Mouse (Mus musculus): ENCODE results near the gene Shroom3.
A peak's percentile ranks its signal among the peaks of the same experiment; 100 is the strongest.

The Shroom3 gene

DNA sequence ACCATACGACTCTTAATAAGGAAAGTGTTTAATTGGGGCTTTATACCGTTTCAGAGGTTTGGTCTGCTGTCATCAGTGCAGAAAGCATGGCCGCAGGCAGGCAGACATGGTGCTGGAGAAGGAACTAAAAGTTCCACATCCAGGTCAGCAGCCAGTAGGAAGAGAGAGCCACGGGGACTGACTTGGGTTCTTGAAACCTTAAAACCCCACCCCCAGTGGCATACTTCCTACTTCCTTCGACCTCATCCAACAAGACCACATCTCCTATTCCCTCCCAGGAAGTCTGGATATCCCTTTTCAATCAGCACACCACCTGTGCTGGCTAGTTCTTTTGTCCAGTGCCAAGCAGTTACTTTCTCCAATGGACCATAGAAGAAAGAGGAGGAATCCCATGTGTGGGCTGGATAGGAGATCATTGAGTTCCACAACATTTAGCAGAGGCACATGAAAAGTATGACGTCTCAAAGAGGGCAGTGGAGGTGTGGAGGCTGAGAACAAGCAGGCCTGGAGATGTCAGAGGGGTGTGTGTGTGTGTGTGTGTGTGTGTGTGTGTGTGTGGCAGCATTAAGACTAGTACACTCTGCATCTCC lies 76.0 kb downstream of the Shroom3 start:
- DNase-seq, result no peak

DNA sequence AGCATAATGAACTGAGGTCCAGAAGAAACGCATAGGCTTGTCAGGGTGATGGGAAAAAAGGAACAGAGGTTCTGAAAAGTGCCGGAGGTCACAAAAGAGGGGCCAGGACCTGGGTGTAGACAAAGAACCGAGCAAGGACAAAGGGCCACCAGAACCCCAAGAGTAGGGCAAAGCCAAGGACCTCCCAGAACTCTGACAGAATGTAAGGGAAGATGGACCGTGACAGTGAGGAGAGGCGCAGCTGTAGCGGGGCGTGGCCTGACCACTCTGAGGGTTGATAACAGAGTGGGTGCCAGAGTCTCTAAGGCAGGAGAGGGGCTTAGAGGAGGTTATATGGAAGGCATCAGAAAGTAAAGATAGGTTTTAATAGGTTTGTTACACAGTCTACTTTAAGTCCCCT lies 77.3 kb downstream of the Shroom3 start:
- DNase-seq, result no peak

GRCm38 (mm10) chr5:92761615-92762353 lies 78.5 kb downstream of the Shroom3 start:
- DNase-seq, result no peak

DNA sequence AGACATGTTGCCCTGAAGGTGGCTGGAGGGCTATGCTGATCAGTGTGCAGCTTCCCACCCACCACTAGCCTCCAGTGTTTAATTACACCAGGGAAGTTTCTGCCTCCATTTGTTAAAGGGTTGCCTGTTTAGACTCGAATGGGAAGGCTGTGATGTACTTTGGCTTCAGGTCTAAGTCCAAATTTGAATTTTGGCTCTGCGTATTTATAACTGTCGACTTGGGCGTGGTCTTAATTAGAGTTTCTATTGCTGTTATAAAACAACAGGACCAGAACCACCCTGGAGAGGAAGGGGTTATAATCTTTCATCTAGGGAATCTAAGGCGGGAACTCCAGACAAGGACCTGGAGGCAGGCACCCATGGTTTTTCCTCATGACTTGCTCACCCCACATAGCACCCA lies 79.2 kb downstream of the Shroom3 start:
- DNase-seq, result no peak

- DNase-seq, result peak; percentile 34
Observed at GRCm38 (mm10) chr5:92763546-92763952, 80.3 kb downstream of the Shroom3 start.

- no peak for DNase-seq
Observed at GRCm38 (mm10) chr5:92766301-92766700, 83.1 kb downstream of the Shroom3 start.

DNA sequence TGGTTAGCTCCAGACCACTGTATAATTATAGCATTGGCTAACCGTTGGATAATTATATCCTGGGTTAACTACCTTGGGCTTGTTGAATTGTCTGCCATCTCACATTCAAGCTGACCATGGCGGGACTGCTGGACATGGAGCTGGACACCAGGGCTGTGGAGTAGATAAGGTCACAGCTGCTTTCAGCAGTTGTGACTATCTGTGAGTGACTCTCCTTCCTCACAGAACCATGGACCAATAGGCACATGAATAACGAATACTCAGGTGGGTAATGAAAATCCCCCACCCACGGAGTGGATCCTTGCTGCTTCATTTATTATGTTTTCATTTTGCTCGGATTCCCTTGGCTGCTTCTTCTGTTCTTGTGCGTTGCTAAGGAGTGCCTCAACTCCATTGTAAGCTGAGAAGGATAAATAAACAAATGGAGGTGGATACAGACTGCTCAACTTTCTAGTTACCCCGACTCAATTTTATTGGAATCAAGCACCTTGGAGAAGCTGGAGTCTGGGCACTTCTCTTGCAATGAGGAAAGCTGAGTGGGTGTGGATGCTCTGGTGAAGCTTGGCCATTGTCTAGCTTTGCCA lies 84.1 kb downstream of the Shroom3 start:
- DNase-seq, result no peak

DNA sequence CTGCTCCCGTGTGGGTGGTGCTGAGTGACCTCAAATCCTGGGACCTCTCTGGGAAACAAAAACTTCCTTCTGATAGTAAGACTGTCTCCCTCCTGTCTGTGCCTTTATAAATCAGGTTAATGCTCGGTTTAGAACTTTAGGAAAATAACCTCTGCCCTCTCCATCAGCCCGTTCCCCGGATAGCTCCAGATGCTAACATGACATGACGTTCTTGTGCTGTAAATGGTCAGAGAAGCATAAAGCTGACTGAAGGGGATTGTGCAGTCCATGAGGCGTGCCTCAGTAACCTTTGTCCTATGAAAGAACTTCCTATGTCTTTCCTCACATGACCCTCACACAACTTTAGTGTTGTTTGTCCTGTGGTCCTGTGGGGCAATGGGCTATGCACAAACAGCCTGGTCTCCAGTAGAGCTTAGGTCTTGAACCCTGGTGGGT lies 84.6 kb downstream of the Shroom3 start:
- DNase-seq, result peak; percentile 13

- no peak for DNase-seq
Observed at GRCm38 (mm10) chr5:92773821-92774220, 90.6 kb downstream of the Shroom3 start.

GRCm38 (mm10) chr5:92774419-92774818 lies 91.2 kb downstream of the Shroom3 start:
- DNase-seq, result no peak

GRCm38 (mm10) chr5:92774893-92775292 lies 91.7 kb downstream of the Shroom3 start:
- DNase-seq, result no peak

GRCm38 (mm10) chr5:92778395-92778794 lies 95.2 kb downstream of the Shroom3 start:
- no peak for DNase-seq

GRCm38 (mm10) chr5:92781082-92781481 lies 97.8 kb downstream of the Shroom3 start:
- DNase-seq, result no peak

DNA sequence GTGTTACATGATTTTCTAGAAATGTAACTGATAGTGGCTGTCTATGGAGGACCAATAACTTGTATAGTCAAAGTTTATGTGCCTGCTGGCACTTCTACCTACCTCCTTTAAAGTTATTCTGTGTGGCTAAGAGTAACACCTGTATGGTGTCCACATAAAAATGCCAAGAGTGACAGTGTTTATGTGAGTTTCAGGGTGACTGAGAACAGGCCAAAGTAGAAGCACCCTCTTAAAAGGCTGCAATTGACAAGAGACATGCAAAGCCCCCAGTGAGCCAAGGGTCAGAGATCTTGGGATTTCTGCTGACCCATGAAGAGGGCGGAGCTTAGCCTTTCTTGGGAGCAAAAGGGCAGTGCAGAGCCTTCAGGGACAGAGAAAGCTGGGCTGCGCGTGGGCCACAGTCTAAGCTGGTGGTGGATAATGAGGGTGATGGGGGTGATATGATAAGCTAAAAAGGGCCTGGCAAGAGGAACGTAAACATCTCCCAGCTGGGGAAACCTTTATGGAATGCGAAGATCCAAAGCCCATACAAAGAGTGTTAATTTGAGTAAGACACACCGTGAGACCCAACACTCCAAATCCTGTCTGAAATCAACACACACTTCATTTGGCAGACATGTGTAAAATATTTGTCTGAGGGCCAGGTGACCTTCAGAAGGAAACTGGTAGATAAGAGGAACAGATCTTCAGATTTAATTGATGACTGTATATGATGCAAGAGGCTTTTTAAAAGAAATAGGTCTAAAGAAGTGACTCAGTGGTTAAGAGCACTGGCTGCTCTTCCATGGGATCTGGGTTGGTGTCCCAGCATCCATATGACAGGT lies 101.0 kb downstream of the Shroom3 start:
- peak; percentile 53 for DNase-seq

DNA sequence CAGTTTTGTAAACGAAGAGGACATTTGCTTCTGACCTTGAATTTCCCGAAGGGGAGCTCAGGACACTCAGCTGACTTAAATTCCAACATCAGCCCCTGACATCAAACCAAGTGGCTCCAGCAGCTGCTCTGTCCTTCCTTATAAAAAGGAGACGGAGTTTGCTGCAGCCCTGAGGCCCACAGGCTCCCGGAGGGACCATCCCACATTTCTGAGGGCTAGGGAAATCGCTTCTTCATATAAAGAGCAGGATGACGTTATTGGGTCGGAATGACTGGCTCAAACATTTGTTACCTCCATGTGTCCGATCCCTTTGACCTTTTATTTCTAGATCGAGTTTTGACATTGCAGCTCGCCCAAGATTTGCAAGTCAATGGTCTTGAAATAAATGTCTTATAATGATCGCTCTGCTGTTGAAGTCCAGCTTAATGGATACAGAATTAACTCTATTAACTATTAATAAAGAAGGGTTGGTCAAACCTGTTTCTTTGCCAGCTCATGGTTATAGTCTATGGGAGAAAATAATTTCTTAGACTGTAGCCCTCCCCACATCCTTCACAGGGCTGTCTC lies 102.7 kb downstream of the Shroom3 start:
- DNase-seq, result no peak

- no peak for DNase-seq
Observed at GRCm38 (mm10) chr5:92788990-92789389, 105.8 kb downstream of the Shroom3 start.

DNA sequence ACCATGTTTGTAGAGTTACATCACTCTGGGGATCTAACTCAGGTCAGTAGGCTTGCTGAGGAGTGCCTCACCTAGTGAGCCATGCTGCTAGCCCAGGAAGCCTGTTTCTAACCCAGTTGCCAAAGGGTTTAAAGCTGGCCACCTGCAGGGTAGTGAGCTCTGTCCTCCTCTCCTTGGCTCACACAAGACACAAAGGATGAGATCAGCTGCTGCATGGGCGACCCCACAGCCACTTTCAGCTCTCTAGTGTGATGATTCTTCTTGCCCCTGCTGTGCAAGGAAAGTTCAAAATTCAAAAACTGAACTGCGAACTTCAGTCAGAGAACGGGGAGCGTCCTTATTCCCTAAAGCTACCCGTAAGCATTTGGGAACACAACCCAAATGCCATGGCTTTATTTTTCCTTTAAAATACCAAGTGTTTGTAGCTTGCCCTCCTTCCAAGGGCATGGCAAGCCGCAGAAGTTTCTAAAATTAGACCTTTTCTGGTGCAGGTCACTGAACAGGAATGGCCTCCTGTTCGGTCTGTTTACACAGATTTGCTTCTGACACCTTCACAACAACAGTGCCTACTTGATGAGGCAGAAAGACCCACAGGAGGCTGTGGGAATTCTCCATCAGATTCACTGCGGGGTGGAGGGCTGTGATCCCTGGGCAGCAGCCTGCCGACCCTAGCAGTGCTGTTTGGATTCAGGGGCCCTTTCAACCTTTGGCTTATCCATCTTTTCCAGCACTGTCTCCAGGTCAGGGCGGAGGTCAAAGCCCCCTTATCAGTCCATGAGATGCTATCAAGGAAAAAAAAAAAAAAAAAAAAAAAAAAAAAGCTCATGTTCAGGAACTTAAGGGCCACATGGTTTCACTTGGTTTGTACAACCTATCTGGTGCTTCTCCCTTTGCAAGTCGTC lies 113.1 kb downstream of the Shroom3 start:
- DNase-seq, result peak; percentile 33

- DNase-seq, result no peak
Observed at GRCm38 (mm10) chr5:92797981-92798380, 114.7 kb downstream of the Shroom3 start.

GRCm38 (mm10) chr5:92804379-92804778 lies 121.1 kb downstream of the Shroom3 start:
- no peak for DNase-seq

- peak; percentile 86 for DNase-seq
Observed at GRCm38 (mm10) chr5:92808503-92809415, 125.5 kb downstream of the Shroom3 start.

DNA sequence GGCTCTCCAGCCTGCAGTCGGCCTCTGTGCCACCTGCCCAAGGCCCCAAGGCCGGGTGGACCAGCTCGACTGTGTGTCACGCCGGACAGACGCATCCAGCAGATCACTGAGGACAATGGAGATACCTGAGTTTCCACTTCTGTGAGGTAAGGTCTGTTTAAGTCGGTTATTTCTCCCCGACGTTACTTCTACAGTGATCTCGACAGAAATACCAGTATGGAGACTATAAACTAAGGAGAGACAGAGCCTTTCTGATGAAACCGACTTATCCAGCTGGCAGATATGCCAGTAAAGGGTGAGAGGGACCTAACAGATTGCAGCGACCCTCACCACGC lies 126.1 kb downstream of the Shroom3 start:
- no peak for DNase-seq
